In genomic region chr19:5704163-5704800, GRCm38 (mm10) we compare ENCODE assay signal across 9 mouse cellular contexts. TPM values are rescaled to one million over a fixed set of nuclear protein-coding genes. Genes with fewer than 3 reads are reported as not detected.
DNase-seq lines count a peak whose midpoint lies in the region; ATAC-seq and TF ChIP-seq lines count a peak whose summit lies in the region.
"Had no signal": no experiment of that assay in that cellular context is flagged by ENCODE, and none has a peak within 500 bp of the region (broad histone marks: within the 10 kb centered on the region; RNA-seq: fewer than 3 reads in every experiment).

TSS of gene Kcnk7 (plus strand) at chr19:5704367.

- H3K27ac ChIP-seq in hindbrain, embryonic 11.5 days (ENCODE audit: low read depth, low read length) = 0 out of 2 replicates have a peak within 1 kb of the TSS, but pooled peaks have one; percentile 30
- no peak within 1 kb of the TSS for H3K27ac ChIP-seq in hindbrain, postnatal 0 days
- H3K27ac ChIP-seq in brown adipose tissue, adult 24 weeks (replicated peaks; ENCODE audit: low read depth, low read length) = 0 out of 2 replicates have a peak within 1 kb of the TSS, but pooled peaks have one; percentile 39
- H3K27ac ChIP-seq in limb, embryonic 12.5 days = 0 out of 2 replicates have a peak within 1 kb of the TSS, but pooled peaks have one; percentile 51
- H3K27ac ChIP-seq in neural tube, embryonic 15.5 days (replicated peaks) = peak within 1 kb of the TSS; percentile 37

- no peak within 1 kb of the TSS for H3K4me3 ChIP-seq in hindbrain, embryonic 11.5 days (ENCODE audit: low read depth, low read length)
- H3K4me3 ChIP-seq in hindbrain, postnatal 0 days (ENCODE audit: low read length) = no peak within 1 kb of the TSS
- H3K4me3 ChIP-seq in brown adipose tissue, adult 24 weeks (ENCODE audit: insufficient read depth, low read depth, low read length) = no peak within 1 kb of the TSS
- no peak within 1 kb of the TSS for H3K4me3 ChIP-seq in limb, embryonic 12.5 days (replicated peaks)
- H3K4me3 ChIP-seq in neural tube, embryonic 15.5 days (replicated peaks) = no peak within 1 kb of the TSS

- no peak within 1 kb of the TSS for H3K9ac ChIP-seq in hindbrain, embryonic 11.5 days (ENCODE audit: low read depth, low read length)
- H3K9ac ChIP-seq in hindbrain, postnatal 0 days (replicated peaks; ENCODE audit: low read length) = no peak within 1 kb of the TSS
- H3K9ac ChIP-seq in limb, embryonic 12.5 days (replicated peaks) = no peak within 1 kb of the TSS
- no peak within 1 kb of the TSS for H3K9ac ChIP-seq in neural tube, embryonic 15.5 days (replicated peaks)

- no peak within 1 kb of the TSS for H3K4me2 ChIP-seq in hindbrain, embryonic 11.5 days (replicated peaks; ENCODE audit: low read depth, low read length)
- H3K4me2 ChIP-seq in hindbrain, postnatal 0 days (ENCODE audit: low read depth, low read length) = no peak within 1 kb of the TSS
- H3K4me2 ChIP-seq in limb, embryonic 12.5 days = no peak within 1 kb of the TSS
- no peak within 1 kb of the TSS for H3K4me2 ChIP-seq in neural tube, embryonic 15.5 days

- no peak for ATAC-seq in hindbrain, embryonic 11.5 days (ENCODE audit: low FRiP score)
- ATAC-seq in hindbrain, postnatal 0 days = no peak
- no peak for ATAC-seq in limb, embryonic 12.5 days (ENCODE audit: insufficient number of reproducible peaks, insufficient read depth, low FRiP score, low TSS enrichment, low read depth)
- no peak for ATAC-seq in neural tube, embryonic 15.5 days (ENCODE audit: low FRiP score)
- ATAC-seq in granulocyte monocyte progenitor cell, adult 5-6 weeks (replicated peaks; ENCODE audit: poor library complexity, severe bottlenecking) = no peak

- WGBS in hindbrain, embryonic 11.5 days = 81% methylated on average over 17 of the region's 17 CpGs
- WGBS in hindbrain, postnatal 0 days = 78% methylated on average over 17 of the region's 17 CpGs
- WGBS in limb, embryonic 12.5 days = 68% methylated on average over 17 of the region's 17 CpGs
- WGBS in neural tube, embryonic 15.5 days = 82% methylated on average over 17 of the region's 17 CpGs

- H3K4me1 ChIP-seq in hindbrain, embryonic 11.5 days (replicated peaks; ENCODE audit: control insufficient read depth, insufficient read depth, low read length) = no peaks in the 10 kb centered on the region
- H3K4me1 ChIP-seq in hindbrain, postnatal 0 days (ENCODE audit: insufficient read depth, low read length) = no peaks in the 10 kb centered on the region
- H3K4me1 ChIP-seq in brown adipose tissue, adult 24 weeks (ENCODE audit: control insufficient read depth, insufficient read depth, insufficient read length, low read length) = peaks cover 7% of the 10 kb centered on the region
- H3K4me1 ChIP-seq in limb, embryonic 12.5 days (replicated peaks) = peaks cover 5% of the 10 kb centered on the region
- H3K4me1 ChIP-seq in neural tube, embryonic 15.5 days = 0 out of 2 replicates have a peak, but pooled peaks cover 5% of the 10 kb centered on the region

- H3K36me3 ChIP-seq in hindbrain, embryonic 11.5 days (ENCODE audit: control insufficient read depth, insufficient read depth, low read length) = peaks cover 13% of the 10 kb centered on the region
- H3K36me3 ChIP-seq in hindbrain, postnatal 0 days (ENCODE audit: insufficient read depth, low read length) = peaks cover 43% of the 10 kb centered on the region
- peaks cover 81% of the 10 kb centered on the region for H3K36me3 ChIP-seq in limb, embryonic 12.5 days
- H3K36me3 ChIP-seq in neural tube, embryonic 15.5 days = peaks cover 65% of the 10 kb centered on the region

- H3K9me3 ChIP-seq in hindbrain, embryonic 11.5 days (ENCODE audit: control insufficient read depth, low read length) = no peaks in the 10 kb centered on the region
- no peaks in the 10 kb centered on the region for H3K9me3 ChIP-seq in hindbrain, postnatal 0 days (ENCODE audit: low read length)
- H3K9me3 ChIP-seq in limb, embryonic 12.5 days = no peaks in the 10 kb centered on the region
- H3K9me3 ChIP-seq in neural tube, embryonic 15.5 days (replicated peaks) = no peaks in the 10 kb centered on the region

- no peaks in the 10 kb centered on the region for H3K27me3 ChIP-seq in hindbrain, embryonic 11.5 days (ENCODE audit: control insufficient read depth, insufficient read depth, low read length)
- no peaks in the 10 kb centered on the region for H3K27me3 ChIP-seq in hindbrain, postnatal 0 days (ENCODE audit: insufficient read depth, low read length)
- H3K27me3 ChIP-seq in limb, embryonic 12.5 days = no peaks in the 10 kb centered on the region
- no peaks in the 10 kb centered on the region for H3K27me3 ChIP-seq in neural tube, embryonic 15.5 days (replicated peaks)

- DNase-seq in hindbrain, embryonic 11.5 days (ENCODE audit: low spot score) = no peak
- no peak for DNase-seq in hindbrain, postnatal 0 days (ENCODE audit: low spot score)
- DNase-seq in adrenal gland, postnatal 4 days (ENCODE audit: low spot score in 2 of 2) = no peak
- no peak for DNase-seq in layer of hippocampus, adult 9-10 months (ENCODE audit: low spot score)

- no peak for TF ChIP-seq CTCF in hindbrain, postnatal 0 days (IDR thresholded peaks at IDR 0.05; ENCODE audit: low read depth)

RNA-seq across cellular contexts. Expression of gene Kcnk7, which starts in this region (rescaled TPM):
- polyA plus RNA-seq in hindbrain, embryonic 11.5 days (2014; fragmentation: Nextera tagmentation; extraction: Ambion mirVana) = 0.19 TPM in 1 of 2 replicates, not detected in the other
- not detected in 2 replicates for total RNA-seq in hindbrain, postnatal 0 days (2014; rRNA removed)
- 0.19 and 0.61 TPM in 2 replicates for polyA plus RNA-seq in hindbrain, postnatal 0 days (2015; fragmentation: Nextera tagmentation; extraction: Ambion mirVana)
- not detected in 2 replicates for polyA plus RNA-seq in brown adipose tissue, adult 24 weeks (2012; ENCODE audit: insufficient read depth, insufficient read length, missing spikeins)
- 0.40 TPM in 1 of 2 replicates, not detected in the other for polyA plus RNA-seq in limb, embryonic 12.5 days (2016; fragmentation: Nextera tagmentation; extraction: Ambion mirVana)
- polyA plus RNA-seq in neural tube, embryonic 15.5 days (2015; fragmentation: Nextera tagmentation; extraction: Ambion mirVana) = 0.35 and 0.45 TPM in 2 replicates
- total RNA-seq in adrenal gland, postnatal 4 days (2021) = not detected
- not detected in 2 replicates for total RNA-seq in granulocyte monocyte progenitor cell, adult 5-6 weeks (2014; fragmentation: Nextera tagmentation)
- not detected in 2 replicates for total RNA-seq in granulocyte monocyte progenitor cell, adult 5-6 weeks (2017)
- total RNA-seq: liver, adult 2 months had no signal
- polyA plus RNA-seq: liver, adult 2 months had no signal
